Mouse (Mus musculus): ENCODE results near the gene Arhgef28. TPM values are rescaled to one million over a fixed set of nuclear protein-coding genes. Genes with fewer than 3 reads are reported as not detected.

Gene Arhgef28
- polyA plus RNA-seq, 1 experiment from 2014 or later = 23.7 TPM

DNA sequence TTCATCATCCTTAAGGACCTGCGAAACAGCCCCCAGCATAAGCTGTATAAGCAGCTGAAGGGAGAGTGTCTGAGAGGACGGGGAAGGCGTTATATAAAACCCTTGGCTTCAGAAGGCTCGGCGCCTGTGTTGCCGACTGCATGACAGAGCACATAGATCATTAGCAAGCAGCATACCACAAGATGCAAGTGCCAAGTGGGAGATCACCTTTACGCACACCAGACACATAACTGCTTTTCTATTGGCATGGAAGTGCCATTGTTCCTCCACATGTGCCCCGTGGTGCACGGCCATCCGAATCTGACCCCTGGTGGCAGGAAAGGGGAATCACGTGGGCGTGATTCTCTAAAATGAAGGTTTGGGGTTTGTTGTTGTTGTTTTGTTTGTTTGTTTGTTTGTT is 16.6 kb upstream of the Arhgef28 start:
- no peak overlapping the region for H3K9ac ChIP-seq (replicated peaks)
- H3K4me3 ChIP-seq (replicated peaks) = no peak overlapping the region
- no peak overlapping the region for H3K27ac ChIP-seq
- no peak overlapping the region for H3K4me2 ChIP-seq
- H3K9me3 ChIP-seq = no peaks in the 10 kb centered on the region
- H3K4me1 ChIP-seq (replicated peaks) = no peaks in the 10 kb centered on the region
- peaks cover 6% of the 10 kb centered on the region; the same call in 1 of the 2 replicates for H3K27me3 ChIP-seq
- no peaks in the 10 kb centered on the region for H3K36me3 ChIP-seq
- WGBS = 43% methylated on average over 12 of the region's 12 CpGs
- ATAC-seq (ENCODE audit: insufficient number of reproducible peaks, insufficient read depth, low FRiP score, low TSS enrichment, low read depth) = no peak

DNA sequence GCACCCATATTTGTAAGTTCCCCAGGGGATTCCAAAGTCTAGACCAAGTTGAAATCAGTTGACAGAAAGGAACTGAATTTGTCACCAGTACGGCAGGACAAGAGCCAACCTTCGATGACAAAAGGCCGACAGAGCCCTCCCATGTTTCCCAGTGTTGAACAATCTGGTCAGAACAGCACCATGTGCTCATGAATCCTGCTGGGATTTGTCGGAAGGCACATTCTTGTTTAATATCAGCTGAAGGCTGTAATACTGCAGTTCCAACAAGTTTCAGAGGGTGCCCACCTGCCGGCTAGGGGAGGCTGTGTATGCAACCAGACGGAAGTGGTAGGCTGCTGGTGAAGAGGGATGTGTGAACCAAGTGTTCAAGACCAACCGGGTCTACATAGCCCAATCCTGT is 3.9 kb upstream of the Arhgef28 start:
- Histone ChIP-seq H3K4me1 (replicated peaks) (peaks cover 5% of the 10 kb centered on the region), H3K36me3 (no peaks in the 10 kb centered on the region), H3K27me3 (peaks cover 7% of the 10 kb centered on the region), H3K4me2 (no peak overlapping the region), H3K9ac (replicated peaks) (no peak overlapping the region), H3K27ac (no peak overlapping the region), H3K9me3 (no peaks in the 10 kb centered on the region), H3K4me3 (replicated peaks) (no peak overlapping the region)
- ATAC-seq (ENCODE audit: insufficient number of reproducible peaks, insufficient read depth, low FRiP score, low TSS enrichment, low read depth) = no peak
- 83% methylated on average over 7 of the region's 7 CpGs for WGBS

DNA sequence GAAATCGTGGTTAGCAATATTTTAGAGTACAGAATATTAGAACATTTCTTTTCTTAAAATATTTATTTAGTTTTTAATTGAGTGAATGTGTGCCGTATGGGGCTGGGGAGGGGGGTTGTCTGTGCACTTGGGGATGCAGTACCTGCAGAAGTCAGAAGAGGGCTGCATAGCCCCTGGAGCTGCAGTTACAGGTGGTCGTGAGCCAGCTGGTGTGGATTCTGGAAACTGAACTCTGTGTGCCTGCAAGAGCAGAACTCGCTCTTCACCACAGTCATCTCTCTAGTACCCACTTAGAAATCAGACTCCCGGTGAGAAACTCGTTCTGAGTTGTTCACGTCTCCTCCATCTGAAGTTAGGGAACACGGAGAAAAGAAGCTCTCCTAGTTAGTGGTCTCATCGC is 2.6 kb upstream of the Arhgef28 start:
- H3K27ac ChIP-seq = no peak overlapping the region
- no peak overlapping the region for H3K4me3 ChIP-seq (replicated peaks)
- peaks cover 7% of the 10 kb centered on the region for H3K4me1 ChIP-seq (replicated peaks)
- no peaks in the 10 kb centered on the region for H3K36me3 ChIP-seq
- WGBS = 37% methylated on average over 9 of the region's 9 CpGs
- H3K9ac ChIP-seq (replicated peaks) = no peak overlapping the region
- ATAC-seq (ENCODE audit: insufficient number of reproducible peaks, insufficient read depth, low FRiP score, low TSS enrichment, low read depth) = no peak
- peaks cover 7% of the 10 kb centered on the region for H3K27me3 ChIP-seq
- no peak overlapping the region for H3K4me2 ChIP-seq
- H3K9me3 ChIP-seq = no peaks in the 10 kb centered on the region

DNA sequence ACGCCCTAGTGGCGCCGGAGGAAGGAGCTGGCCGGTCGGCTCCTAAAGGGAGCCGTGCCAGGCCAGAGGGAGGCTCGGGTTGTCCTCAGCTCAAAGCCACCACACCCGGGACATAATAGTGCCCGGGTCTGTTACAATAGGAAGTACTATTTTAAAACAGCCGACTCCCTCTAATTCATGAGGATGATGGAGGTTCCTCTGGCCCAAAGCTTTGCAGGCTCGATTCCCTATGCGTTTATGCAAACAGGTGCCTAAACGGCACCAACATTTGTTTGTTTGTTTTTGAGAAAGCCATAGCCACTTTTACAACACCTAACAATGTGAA is 269 bp upstream of the Arhgef28 start:
- Histone ChIP-seq H3K9me3 (no peaks in the 10 kb centered on the region), H3K4me2 (peak overlapping the region; percentile 91), H3K27me3 (peaks cover 7% of the 10 kb centered on the region), H3K36me3 (no peaks in the 10 kb centered on the region), H3K27ac (peak overlapping the region; percentile 74), H3K9ac (replicated peaks) (peak overlapping the region; percentile 67), H3K4me1 (replicated peaks) (peaks cover 8% of the 10 kb centered on the region), H3K4me3 (replicated peaks) (peak overlapping the region; percentile 67)
- under 1% methylated on average over 13 of the region's 13 CpGs for WGBS
- no peak for ATAC-seq (ENCODE audit: insufficient number of reproducible peaks, insufficient read depth, low FRiP score, low TSS enrichment, low read depth)

DNA sequence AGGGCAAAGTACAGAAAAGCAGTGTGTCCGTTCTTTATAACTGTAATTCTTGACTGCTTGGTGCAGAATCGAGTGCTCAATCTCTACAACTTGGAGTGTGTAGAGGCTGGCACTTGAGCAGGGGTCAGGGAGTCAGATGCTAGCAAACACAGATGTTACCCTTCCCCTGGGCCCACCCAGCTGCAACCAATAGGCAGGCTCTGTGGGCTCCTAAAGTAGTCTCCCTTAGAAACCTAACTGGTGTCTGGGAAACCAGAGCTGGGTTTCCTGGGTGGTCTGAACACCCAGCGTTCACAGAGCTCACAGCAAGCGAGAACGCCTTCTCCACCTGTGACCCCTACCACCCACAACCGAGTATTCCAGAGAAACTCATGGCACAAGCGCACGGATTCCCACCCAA is 1.1 kb downstream of the Arhgef28 start:
- Histone ChIP-seq H3K36me3 (no peaks in the 10 kb centered on the region), H3K4me3 (replicated peaks) (peak overlapping the region; percentile 67), H3K9ac (replicated peaks) (no peak overlapping the region), H3K27ac (no peak overlapping the region), H3K4me2 (peak overlapping the region; percentile 91), H3K27me3 (peaks cover 7% of the 10 kb centered on the region), H3K9me3 (no peaks in the 10 kb centered on the region), H3K4me1 (replicated peaks) (peaks cover 12% of the 10 kb centered on the region)
- ATAC-seq (ENCODE audit: insufficient number of reproducible peaks, insufficient read depth, low FRiP score, low TSS enrichment, low read depth) = no peak
- WGBS = 16% methylated on average over 8 of the region's 8 CpGs

DNA sequence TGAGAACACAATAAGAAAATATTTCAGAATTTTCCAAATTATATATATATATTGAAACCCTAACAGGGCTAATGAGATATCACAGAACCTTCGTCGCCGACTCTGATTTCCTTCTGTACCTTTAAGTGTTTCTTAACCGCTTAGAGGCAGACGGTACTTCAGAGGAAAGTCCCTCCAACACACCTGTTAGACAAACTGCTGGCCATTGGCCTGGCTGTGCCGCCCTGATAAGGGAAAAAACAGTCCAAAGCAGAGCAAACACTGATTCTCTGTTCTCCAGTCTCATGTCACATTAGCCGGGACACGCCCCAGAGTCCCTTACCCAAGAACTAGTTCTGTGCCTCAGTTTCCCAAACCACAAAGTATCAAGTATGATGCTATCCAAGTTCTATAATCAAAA is 1.9 kb downstream of the Arhgef28 start:
- WGBS = 85% methylated on average over 8 of the region's 8 CpGs
- Histone ChIP-seq H3K4me1 (replicated peaks) (peaks cover 12% of the 10 kb centered on the region), H3K9ac (replicated peaks) (no peak overlapping the region), H3K36me3 (no peaks in the 10 kb centered on the region), H3K27me3 (peaks cover 7% of the 10 kb centered on the region), H3K27ac (no peak overlapping the region), H3K4me2 (no peak overlapping the region), H3K9me3 (no peaks in the 10 kb centered on the region), H3K4me3 (replicated peaks) (no peak overlapping the region)
- ATAC-seq (ENCODE audit: insufficient number of reproducible peaks, insufficient read depth, low FRiP score, low TSS enrichment, low read depth) = no peak

DNA sequence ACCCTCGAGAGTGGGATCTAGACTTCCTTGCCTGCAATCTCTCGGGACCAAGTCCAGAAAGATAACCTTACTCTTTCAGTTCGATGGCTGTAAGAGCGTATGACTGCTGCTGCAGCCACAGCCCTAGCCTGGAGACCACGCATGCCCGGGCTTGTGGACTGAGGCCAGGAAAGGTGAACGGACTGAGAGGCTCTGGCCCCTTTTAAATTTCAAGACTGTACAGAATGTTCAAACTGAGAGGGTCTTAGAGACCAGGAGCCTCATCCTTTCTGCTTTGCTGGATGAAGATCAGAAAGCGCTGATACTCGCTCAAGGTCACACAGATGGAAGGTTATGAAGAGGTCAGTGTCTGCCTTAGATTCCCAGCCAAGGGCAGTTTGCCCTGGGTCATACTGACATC is 4.8 kb downstream of the Arhgef28 start:
- no peaks in the 10 kb centered on the region; the same call in 1 of the 2 replicates for H3K27me3 ChIP-seq
- H3K4me1 ChIP-seq (replicated peaks) = peaks cover 18% of the 10 kb centered on the region
- no peaks in the 10 kb centered on the region for H3K9me3 ChIP-seq
- no peak overlapping the region for H3K4me3 ChIP-seq (replicated peaks)
- no peaks in the 10 kb centered on the region for H3K36me3 ChIP-seq
- H3K9ac ChIP-seq (replicated peaks) = no peak overlapping the region
- no peak overlapping the region for H3K27ac ChIP-seq
- no peak for ATAC-seq (ENCODE audit: insufficient number of reproducible peaks, insufficient read depth, low FRiP score, low TSS enrichment, low read depth)
- WGBS = 64% methylated on average over 9 of the region's 9 CpGs
- no peak overlapping the region for H3K4me2 ChIP-seq

DNA sequence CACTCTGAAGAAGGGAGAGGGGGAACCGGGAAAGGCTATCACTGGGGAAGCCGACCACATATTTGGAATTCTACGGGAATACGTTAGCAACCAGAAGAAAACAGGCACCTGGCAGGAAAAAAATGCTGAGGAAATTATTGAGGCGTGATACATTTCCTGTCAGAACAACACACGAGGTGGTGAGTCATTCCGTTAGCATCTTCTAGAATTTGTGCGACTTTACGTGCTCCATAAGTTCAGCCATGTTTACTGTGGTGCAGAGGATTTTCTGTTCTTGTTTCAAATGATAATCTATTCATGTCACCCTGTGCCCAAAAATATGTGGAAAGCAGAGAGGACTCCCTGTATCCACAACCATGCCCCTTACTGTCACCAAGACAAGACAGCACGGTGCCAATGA is 13.6 kb downstream of the Arhgef28 start:
- Histone ChIP-seq H3K4me3 (replicated peaks) (no peak overlapping the region), H3K36me3 (no peaks in the 10 kb centered on the region), H3K9me3 (no peaks in the 10 kb centered on the region), H3K9ac (replicated peaks) (no peak overlapping the region), H3K4me2 (no peak overlapping the region), H3K27me3 (no peaks in the 10 kb centered on the region), H3K27ac (no peak overlapping the region), H3K4me1 (replicated peaks) (no peaks in the 10 kb centered on the region)
- no peak for ATAC-seq (ENCODE audit: insufficient number of reproducible peaks, insufficient read depth, low FRiP score, low TSS enrichment, low read depth)
- 71% methylated on average over 10 of the region's 10 CpGs for WGBS

DNA sequence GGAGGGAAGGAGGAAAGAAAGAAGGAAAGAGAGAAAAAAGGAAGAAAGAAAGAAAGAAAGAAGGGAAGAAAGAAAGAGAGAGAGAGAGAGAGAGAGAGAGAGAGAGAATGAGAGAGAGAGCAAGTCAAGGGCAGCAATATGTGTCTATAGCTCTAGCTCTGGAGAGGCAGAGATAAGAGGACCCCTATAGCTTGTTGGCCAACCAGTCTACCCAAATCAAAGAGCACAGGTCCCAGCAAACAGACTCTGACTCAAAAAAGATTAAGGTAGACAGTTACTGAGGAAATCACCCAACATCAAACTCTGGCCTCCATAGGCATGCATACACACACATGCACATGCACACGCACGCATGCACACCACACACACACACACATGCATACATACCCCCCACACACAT is 17.7 kb downstream of the Arhgef28 start:
- H3K4me2 ChIP-seq = no peak overlapping the region
- no peak overlapping the region for H3K27ac ChIP-seq
- H3K9ac ChIP-seq (replicated peaks) = no peak overlapping the region
- no peaks in the 10 kb centered on the region for H3K36me3 ChIP-seq
- no peaks in the 10 kb centered on the region for H3K9me3 ChIP-seq
- no peak for ATAC-seq (ENCODE audit: insufficient number of reproducible peaks, insufficient read depth, low FRiP score, low TSS enrichment, low read depth)
- 93% methylated on average over 2 of the region's 2 CpGs for WGBS
- H3K27me3 ChIP-seq = no peaks in the 10 kb centered on the region; the same call in 1 of the 2 replicates
- H3K4me3 ChIP-seq (replicated peaks) = no peak overlapping the region
- no peaks in the 10 kb centered on the region for H3K4me1 ChIP-seq (replicated peaks)

DNA sequence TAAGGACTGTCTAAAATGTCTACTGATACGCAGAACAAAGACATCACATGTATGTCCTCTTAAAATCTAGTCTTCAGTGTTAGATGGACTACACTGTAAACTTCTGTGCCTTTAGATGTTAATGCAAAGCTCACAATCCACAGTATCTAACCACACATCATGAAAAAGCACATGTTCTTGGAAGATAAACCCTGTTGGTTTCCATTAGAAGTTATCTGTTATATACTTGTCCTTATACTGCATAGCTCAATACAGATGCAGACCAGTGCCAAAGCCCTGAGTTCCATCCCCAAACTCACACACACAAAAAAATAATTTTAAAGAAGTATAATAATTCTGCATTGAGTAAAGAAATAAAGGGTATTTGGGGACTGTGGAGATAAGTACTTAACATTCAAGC is 18.3 kb downstream of the Arhgef28 start:
- H3K4me3 ChIP-seq (replicated peaks) = no peak overlapping the region
- H3K27ac ChIP-seq = no peak overlapping the region
- WGBS = 93% methylated on average over 1 of the region's 1 CpGs
- H3K9me3 ChIP-seq = no peaks in the 10 kb centered on the region
- no peak overlapping the region for H3K4me2 ChIP-seq
- no peak overlapping the region for H3K9ac ChIP-seq (replicated peaks)
- no peaks in the 10 kb centered on the region for H3K4me1 ChIP-seq (replicated peaks)
- H3K36me3 ChIP-seq = no peaks in the 10 kb centered on the region
- no peak for ATAC-seq (ENCODE audit: insufficient number of reproducible peaks, insufficient read depth, low FRiP score, low TSS enrichment, low read depth)
- no peaks in the 10 kb centered on the region; the same call in 1 of the 2 replicates for H3K27me3 ChIP-seq

DNA sequence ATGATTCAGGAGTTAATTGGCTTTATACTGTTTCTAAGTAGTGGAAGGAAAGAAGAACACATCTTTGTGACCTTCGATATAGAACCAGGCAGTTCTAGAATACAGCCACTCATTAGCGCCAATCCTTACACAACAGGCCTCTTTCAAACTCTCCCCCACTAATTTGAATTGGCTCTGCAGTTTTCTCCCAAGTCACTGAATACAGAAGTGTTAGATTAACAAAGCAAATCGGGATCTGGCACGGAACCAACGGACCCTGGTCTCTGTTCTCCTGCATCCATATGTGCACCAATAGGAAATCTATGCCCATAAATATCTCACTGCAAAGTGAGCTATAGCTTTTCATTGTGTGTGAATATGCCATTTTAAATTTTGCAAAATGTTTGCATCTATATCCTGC is 20.1 kb downstream of the Arhgef28 start:
- Histone ChIP-seq H3K27ac (no peak overlapping the region), H3K4me3 (replicated peaks) (no peak overlapping the region), H3K36me3 (no peaks in the 10 kb centered on the region), H3K9me3 (no peaks in the 10 kb centered on the region), H3K4me1 (replicated peaks) (peaks cover 6% of the 10 kb centered on the region), H3K27me3 (no peaks in the 10 kb centered on the region; the same call in 1 of the 2 replicates), H3K9ac (replicated peaks) (no peak overlapping the region), H3K4me2 (no peak overlapping the region)
- 69% methylated on average over 5 of the region's 5 CpGs for WGBS
- no peak for ATAC-seq (ENCODE audit: insufficient number of reproducible peaks, insufficient read depth, low FRiP score, low TSS enrichment, low read depth)

DNA sequence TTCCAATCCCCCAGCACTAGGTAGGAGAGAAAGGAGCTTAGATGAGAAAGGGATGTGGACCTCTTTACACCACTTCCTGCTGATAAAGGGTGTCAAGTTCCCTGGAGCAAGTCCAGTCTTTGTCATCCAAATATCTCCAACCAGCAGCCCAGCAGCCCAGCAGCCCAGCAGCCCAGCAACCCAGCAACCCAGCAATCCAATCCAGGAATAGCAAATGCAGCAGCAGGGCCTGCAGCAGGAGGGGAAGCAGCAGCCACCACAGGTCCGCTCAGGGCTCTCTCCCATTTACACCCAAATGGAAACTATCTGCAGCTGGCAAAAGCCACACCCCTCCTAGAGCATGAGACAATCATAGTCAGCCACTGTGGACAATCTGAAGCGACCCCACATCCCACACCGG is 21.6 kb downstream of the Arhgef28 start:
- no peaks in the 10 kb centered on the region for H3K9me3 ChIP-seq
- no peaks in the 10 kb centered on the region for H3K36me3 ChIP-seq
- H3K27ac ChIP-seq = no peak overlapping the region
- no peak overlapping the region for H3K4me2 ChIP-seq
- H3K4me1 ChIP-seq (replicated peaks) = peaks cover 6% of the 10 kb centered on the region
- WGBS = 42% methylated on average over 3 of the region's 3 CpGs
- H3K27me3 ChIP-seq = no peaks in the 10 kb centered on the region; the same call in 1 of the 2 replicates
- no peak overlapping the region for H3K4me3 ChIP-seq (replicated peaks)
- no peak overlapping the region for H3K9ac ChIP-seq (replicated peaks)
- ATAC-seq (ENCODE audit: insufficient number of reproducible peaks, insufficient read depth, low FRiP score, low TSS enrichment, low read depth) = no peak
